Mouse (Mus musculus): ENCODE results near the gene Rabgef1. TPM values are rescaled to one million over a fixed set of nuclear protein-coding genes. Genes with fewer than 3 reads are reported as not detected.
A peak's percentile ranks its signal among the peaks of the same experiment; 100 is the strongest.

Rabgef1 gene
- total RNA-seq, 2 experiments from 2014 or later, result 46.4 to 46.9 TPM

DNA sequence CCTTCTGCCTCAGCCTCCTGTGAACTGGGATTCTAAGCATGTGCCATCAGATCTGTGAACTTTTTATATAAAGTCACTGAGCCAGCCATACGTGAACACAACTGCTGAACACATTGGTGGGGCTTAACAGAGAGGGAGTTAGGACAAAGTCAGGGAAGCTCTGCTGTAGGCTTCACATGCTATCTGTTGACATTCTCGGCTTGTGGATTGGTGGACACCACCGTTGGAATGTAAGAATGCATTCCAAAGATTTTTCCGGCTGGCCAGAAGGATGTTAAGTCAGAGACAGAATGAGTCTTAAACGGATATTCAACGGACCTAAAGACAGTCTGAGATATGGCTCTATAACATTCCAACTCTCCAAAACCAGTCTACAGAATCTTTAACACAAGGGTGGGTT lies 2.5 kb upstream of the Rabgef1 start:
- DNase-seq, result no peak
- intact Hi-C loops (cut with DNase I; ENCODE audit: low total_unique reads), result no loop called here

- DNase-seq, result no peak
- intact Hi-C loops (cut with DNase I; ENCODE audit: low total_unique reads), result no loop called here
Measured at GRCm38 (mm10) chr5:130170666-130171422, 754 bp upstream of the Rabgef1 start.

GRCm38 (mm10) chr5:130171956-130172601 lies 481 bp downstream of the Rabgef1 start:
- intact Hi-C loops (cut with DNase I; ENCODE audit: low total_unique reads), result no loop called here
- DNase-seq, result peak; percentile 62

- DNase-seq, result no peak
- intact Hi-C loops (cut with DNase I; ENCODE audit: low total_unique reads), result no loop called here
Measured at GRCm38 (mm10) chr5:130173012-130173411, 1.4 kb downstream of the Rabgef1 start.

DNA sequence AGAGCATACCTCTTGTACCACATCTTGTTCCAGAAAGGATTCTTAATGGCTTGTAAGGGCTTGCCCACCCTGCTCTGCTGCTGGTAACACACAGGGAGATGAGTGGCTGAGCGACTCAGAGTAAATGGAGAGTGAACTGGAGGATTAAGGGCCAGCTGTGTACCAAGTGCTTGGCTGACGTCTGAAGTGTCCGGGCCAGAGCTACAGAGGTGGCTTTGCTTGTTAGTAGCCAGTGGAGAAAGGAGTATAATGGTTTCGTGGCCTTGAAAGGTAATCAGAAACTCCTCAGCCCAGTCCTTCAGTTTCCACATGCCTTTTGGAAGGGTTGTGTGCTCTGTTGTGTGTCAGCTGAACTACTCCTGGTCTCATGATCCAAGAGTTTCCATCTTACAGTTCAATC lies 6.3 kb downstream of the Rabgef1 start:
- DNase-seq, result no peak
- intact Hi-C loops (cut with DNase I; ENCODE audit: low total_unique reads), result no loop called here

DNA sequence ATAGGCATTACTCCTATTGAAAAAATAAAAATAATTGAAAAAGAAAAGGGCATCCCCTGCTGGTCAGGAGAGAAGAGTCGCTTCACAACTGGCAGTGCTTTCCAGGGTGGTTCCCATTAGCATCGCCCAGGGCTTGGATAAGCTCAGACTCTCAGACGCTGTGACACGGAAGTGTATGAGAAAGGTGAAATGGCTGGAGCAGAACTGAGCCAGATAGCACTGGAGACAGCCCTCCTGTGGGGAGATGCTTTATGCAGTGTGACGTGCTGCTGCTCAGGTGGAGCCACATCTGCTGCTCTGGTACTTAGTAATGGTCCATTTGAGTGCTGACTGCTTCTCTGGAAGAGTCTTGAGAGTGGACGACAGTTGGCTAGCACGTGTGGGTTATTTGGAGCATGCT lies 8.8 kb downstream of the Rabgef1 start:
- intact Hi-C loops (cut with DNase I; ENCODE audit: low total_unique reads), result no loop called here
- no peak for DNase-seq

GRCm38 (mm10) chr5:130181740-130182540 lies 10.3 kb downstream of the Rabgef1 start:
- DNase-seq, result no peak
- intact Hi-C loops (cut with DNase I; ENCODE audit: low total_unique reads), result no loop called here

GRCm38 (mm10) chr5:130182541-130182821 lies 10.9 kb downstream of the Rabgef1 start:
- no peak for DNase-seq
- intact Hi-C loops (cut with DNase I; ENCODE audit: low total_unique reads), result no loop called here

DNA sequence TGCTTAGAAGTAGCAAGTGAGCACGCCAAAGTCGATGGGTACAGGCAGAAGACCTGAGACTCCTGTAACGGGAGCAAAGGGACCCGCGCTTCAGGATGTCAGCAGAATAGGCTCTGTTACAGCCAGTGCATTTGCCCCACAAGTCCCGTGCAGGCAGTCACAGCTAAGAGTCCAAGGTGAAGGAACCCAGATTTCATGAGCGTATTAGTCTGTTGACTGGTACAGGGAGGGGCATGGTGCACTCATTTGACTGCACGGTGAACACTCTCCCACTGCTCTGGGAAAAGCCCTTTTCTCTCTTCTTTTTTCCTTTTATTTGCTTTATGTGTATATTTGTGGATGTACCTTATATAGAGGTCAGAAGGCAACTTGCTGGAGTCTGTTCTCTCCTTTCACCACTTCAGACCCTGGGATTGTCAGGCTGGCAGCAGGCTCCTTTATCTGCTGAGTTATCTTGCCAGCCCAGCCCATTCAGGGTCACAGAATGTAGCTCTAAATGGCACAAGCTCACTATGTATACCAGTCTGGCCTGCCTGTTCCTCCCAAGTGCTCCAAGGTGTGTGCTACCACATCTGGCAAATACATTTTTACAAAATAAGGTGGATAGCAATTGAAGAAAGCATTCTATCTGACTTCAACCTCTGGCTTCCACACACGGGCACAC lies 12.7 kb downstream of the Rabgef1 start:
- DNase-seq, result no peak
- intact Hi-C loops (cut with DNase I; ENCODE audit: low total_unique reads), result no loop called here

- intact Hi-C loops (cut with DNase I; ENCODE audit: low total_unique reads), result no loop called here
- DNase-seq, result no peak
Measured at GRCm38 (mm10) chr5:130185312-130185711, 13.7 kb downstream of the Rabgef1 start.

GRCm38 (mm10) chr5:130187383-130187782 lies 15.8 kb downstream of the Rabgef1 start:
- no peak for DNase-seq

GRCm38 (mm10) chr5:130190909-130191308 lies 19.3 kb downstream of the Rabgef1 start:
- intact Hi-C loops (cut with DNase I; ENCODE audit: low total_unique reads), result no loop called here
- no peak for DNase-seq

More at GRCm38 (mm10) chr5:130187383-130187782, 15.8 kb downstream of the Rabgef1 start:
- intact Hi-C loops (cut with DNase I; ENCODE audit: low total_unique reads), result no loop called here

GRCm38 (mm10) chr5:130191865-130192264 lies 20.3 kb downstream of the Rabgef1 start:
- intact Hi-C loops (cut with DNase I; ENCODE audit: low total_unique reads), result no loop called here
- DNase-seq, result no peak

- DNase-seq, result no peak
- intact Hi-C loops (cut with DNase I; ENCODE audit: low total_unique reads), result no loop called here
Measured at GRCm38 (mm10) chr5:130192356-130192944, 20.9 kb downstream of the Rabgef1 start.

GRCm38 (mm10) chr5:130193760-130194159 lies 22.2 kb downstream of the Rabgef1 start:
- no peak for DNase-seq
- intact Hi-C loops (cut with DNase I; ENCODE audit: low total_unique reads), result no loop called here

DNA sequence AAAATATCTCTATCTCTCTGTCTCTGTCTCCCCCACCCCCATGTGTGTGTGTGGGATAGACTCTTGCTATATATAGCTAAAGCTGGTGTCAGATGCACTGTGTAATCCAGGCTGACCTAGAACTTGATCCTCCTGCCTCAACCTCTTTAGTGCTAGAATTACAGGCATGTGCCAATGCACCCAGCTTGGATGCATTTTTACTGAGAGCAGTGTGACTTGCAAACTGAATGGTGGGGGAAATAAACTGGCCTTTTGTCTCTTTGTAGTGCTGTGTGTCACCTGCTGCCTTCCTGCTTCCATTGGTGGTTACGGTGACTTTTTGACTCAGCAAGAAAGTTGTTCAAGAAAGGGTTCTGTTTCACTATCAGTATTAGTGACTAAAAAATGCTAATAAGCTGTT lies 24.7 kb downstream of the Rabgef1 start:
- intact Hi-C loops (cut with DNase I; ENCODE audit: low total_unique reads), result no loop called here
- no peak for DNase-seq

DNA sequence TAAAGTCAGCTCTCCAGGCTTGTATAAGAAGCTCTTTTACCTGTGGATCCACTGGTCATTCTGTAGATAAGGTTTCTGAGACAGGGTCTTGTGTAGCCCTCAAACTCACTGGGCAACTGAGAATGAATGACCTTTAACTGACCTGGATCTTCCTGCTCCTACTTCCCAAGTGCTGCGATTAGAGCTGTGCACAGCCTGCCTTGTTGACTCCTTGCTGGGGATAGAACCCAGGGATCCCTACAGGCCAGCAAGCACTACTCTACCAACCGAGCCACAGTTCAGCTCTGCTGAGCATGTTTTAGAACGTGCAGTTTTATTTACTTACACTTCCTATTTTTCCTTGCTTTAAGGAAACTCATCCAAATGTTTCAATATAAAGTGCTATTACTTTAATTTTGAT lies 25.9 kb downstream of the Rabgef1 start:
- no peak for DNase-seq
- intact Hi-C loops (cut with DNase I; ENCODE audit: low total_unique reads), result no loop called here

DNA sequence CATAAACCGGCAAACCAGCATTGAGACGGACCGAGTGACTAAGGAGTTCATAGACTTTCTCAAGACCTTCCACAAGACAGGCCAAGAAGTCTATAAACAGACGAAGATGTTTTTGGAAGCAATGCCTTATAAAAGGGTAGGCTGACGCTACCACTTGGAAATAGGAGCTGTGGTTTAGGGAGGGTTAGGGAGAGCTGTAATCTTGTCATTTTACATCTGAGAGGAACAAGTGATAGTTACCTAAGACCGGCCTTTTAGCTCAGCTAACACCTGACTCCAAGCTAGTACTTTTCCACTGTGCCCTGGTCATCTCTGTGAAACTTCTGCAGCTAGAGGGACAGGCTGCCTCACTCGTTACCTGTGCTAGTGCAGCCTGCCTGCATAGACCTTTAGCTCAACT lies 26.4 kb downstream of the Rabgef1 start:
- intact Hi-C loops (cut with DNase I; ENCODE audit: low total_unique reads), result no loop called here
- DNase-seq, result no peak

GRCm38 (mm10) chr5:130200233-130201029 lies 28.8 kb downstream of the Rabgef1 start:
- intact Hi-C loops (cut with DNase I; ENCODE audit: low total_unique reads), result no loop called here
- no peak for DNase-seq
